Mouse (Mus musculus) heart, embryonic 16.5 days (tissue): ENCODE measurements around the gene Pacs2. TPM values are rescaled to one million over a fixed set of nuclear protein-coding genes. Genes with fewer than 3 reads are reported as not detected.

Experiments
- ATAC-seq: fragments of 200-750 bp; cut with Nextera tagmentation; replicated peaks from 2 replicates; pipeline ENCODE4 v1.8.0; 2017; ENCODE audit warnings: moderate number of reproducible peaks; ENCODE audit not compliant: insufficient read depth, low FRiP score; ENCODE audit errors: extremely low read depth
- H3K27ac ChIP-seq: fragments of 300-500 bp; sonication (generic); 2 replicates; pipeline ENCODE4 v1.5.1; 2014; ENCODE audit warnings: mild to moderate bottlenecking, low read length, control low read depth, moderate library complexity
- H3K27me3 ChIP-seq: fragments of 300-500 bp; sonication (generic); 2 replicates; pipeline ENCODE4 v1.6.1; 2014; ENCODE audit warnings: low read length, mixed read lengths; ENCODE audit not compliant: control insufficient read depth, insufficient read depth
- H3K36me3 ChIP-seq: fragments of 300-500 bp; sonication (generic); 2 replicates; pipeline ENCODE4 v1.6.1; 2014; ENCODE audit not compliant: control insufficient read depth, insufficient read depth
- H3K4me1 ChIP-seq: fragments of 300-500 bp; sonication (generic); 2 replicates; pipeline ENCODE4 v1.6.1; 2014; ENCODE audit warnings: low read length, mixed read lengths; ENCODE audit not compliant: control insufficient read depth, insufficient read depth
- H3K4me2 ChIP-seq: fragments of 300-500 bp; sonication (generic); 2 replicates; pipeline ENCODE4 v1.6.1; 2014; ENCODE audit warnings: low read depth, mild to moderate bottlenecking, control low read depth, low read length
- H3K4me3 ChIP-seq: fragments of 300-500 bp; sonication (generic); 2 replicates; pipeline ENCODE4 v1.5.1; 2014; ENCODE audit warnings: mild to moderate bottlenecking, control low read depth, low read length
- H3K9ac ChIP-seq: fragments of 300-500 bp; sonication (generic); 2 replicates; pipeline ENCODE4 v1.6.1; 2014; ENCODE audit warnings: low read length, control low read depth
- H3K9me3 ChIP-seq: fragments of 300-500 bp; sonication (generic); replicated peaks from 2 replicates; pipeline ENCODE4 v1.6.1; 2016; ENCODE audit warnings: low read length; ENCODE audit not compliant: control insufficient read depth
- WGBS: fragments of 180-500 bp; shearing (Covaris S2); extraction: QIAGEN DNeasy Blood & Tissue Kit; methylation state at CpG from one replicate; pipeline ENCODE4 v1.1.7; 2014; 5-methylcytosine and 5-hydroxymethylcytosine counted together
- polyA plus RNA-seq: library from polyadenylated mRNA; unstranded; fragments of >200 nt; fragmentation: Nextera tagmentation; extraction: Ambion mirVana; gene quantifications from 2 replicates; pipeline ENCODE4 v1.2.1, GENCODE M21; 2015

Pacs2 gene
- polyA plus RNA-seq, 1 experiment from 2014 or later, result 7.0 TPM

GRCm38 (mm10) chr12:112985346-112985745 lies 29.0 kb upstream of the Pacs2 start:
- WGBS, result 88% methylated on average over 6 of the region's 6 CpGs
- Histone ChIP-seq H3K36me3 (peaks cover 44% of the 10 kb centered on the region), H3K4me1 (peaks cover 7% of the 10 kb centered on the region; the same call in 1 of the 2 replicates), H3K4me3 (no peak overlapping the region), H3K4me2 (no peak overlapping the region), H3K9me3 (no peaks in the 10 kb centered on the region), H3K9ac (no peak overlapping the region), H3K27ac (no peak overlapping the region), H3K27me3 (no peaks in the 10 kb centered on the region)
- no peak for ATAC-seq

- Histone ChIP-seq H3K27ac (no peak overlapping the region), H3K36me3 (peaks cover 41% of the 10 kb centered on the region), H3K4me3 (no peak overlapping the region), H3K9me3 (no peaks in the 10 kb centered on the region), H3K9ac (no peak overlapping the region), H3K27me3 (no peaks in the 10 kb centered on the region), H3K4me2 (no peak overlapping the region), H3K4me1 (no peaks in the 10 kb centered on the region)
- ATAC-seq, result no peak
- WGBS, result 68% methylated on average over 6 of the region's 6 CpGs
Measured at GRCm38 (mm10) chr12:112987877-112988276, 26.4 kb upstream of the Pacs2 start.

- ATAC-seq, result no peak
- Histone ChIP-seq H3K27me3 (no peaks in the 10 kb centered on the region), H3K9ac (no peak overlapping the region), H3K36me3 (peaks cover 23% of the 10 kb centered on the region), H3K4me3 (no peak overlapping the region), H3K9me3 (no peaks in the 10 kb centered on the region), H3K4me2 (no peak overlapping the region), H3K4me1 (0 out of 2 replicates have a peak, but pooled peaks cover 2% of the 10 kb centered on the region), H3K27ac (no peak overlapping the region)
- 78% methylated on average over 5 of the region's 5 CpGs for WGBS
Measured at GRCm38 (mm10) chr12:112990706-112991405, 23.5 kb upstream of the Pacs2 start.

- Histone ChIP-seq H3K4me1 (0 out of 2 replicates have a peak, but pooled peaks cover 2% of the 10 kb centered on the region), H3K36me3 (peaks cover 18% of the 10 kb centered on the region), H3K27me3 (no peaks in the 10 kb centered on the region), H3K9ac (no peak overlapping the region), H3K4me2 (no peak overlapping the region), H3K4me3 (no peak overlapping the region), H3K27ac (no peak overlapping the region), H3K9me3 (no peaks in the 10 kb centered on the region)
- ATAC-seq, result no peak
- WGBS, result 74% methylated on average over 2 of the region's 2 CpGs
Measured at GRCm38 (mm10) chr12:112991444-112991843, 22.9 kb upstream of the Pacs2 start.

GRCm38 (mm10) chr12:112994153-112994552 lies 20.2 kb upstream of the Pacs2 start:
- H3K9ac ChIP-seq, result no peak overlapping the region
- H3K4me3 ChIP-seq, result no peak overlapping the region
- H3K27me3 ChIP-seq, result no peaks in the 10 kb centered on the region
- peaks cover 16% of the 10 kb centered on the region for H3K4me1 ChIP-seq
- H3K36me3 ChIP-seq, result peaks cover 8% of the 10 kb centered on the region
- 66% methylated on average over 4 of the region's 4 CpGs for WGBS
- no peak overlapping the region for H3K27ac ChIP-seq
- no peak overlapping the region for H3K4me2 ChIP-seq
- no peaks in the 10 kb centered on the region for H3K9me3 ChIP-seq
- peak; percentile 63 for ATAC-seq

GRCm38 (mm10) chr12:112999569-113000293 lies 14.6 kb upstream of the Pacs2 start:
- WGBS, result 2% methylated on average over 56 of the region's 56 CpGs
- peak overlapping the region; percentile 93 for H3K4me3 ChIP-seq
- no peak for ATAC-seq
- H3K9ac ChIP-seq, result peak overlapping the region; percentile 98
- no peaks in the 10 kb centered on the region for H3K27me3 ChIP-seq
- H3K36me3 ChIP-seq, result peaks cover 5% of the 10 kb centered on the region; the same call in 1 of the 2 replicates
- peak overlapping the region; percentile 95 for H3K27ac ChIP-seq
- peaks cover 24% of the 10 kb centered on the region for H3K4me1 ChIP-seq
- H3K4me2 ChIP-seq, result peak overlapping the region; percentile 91
- no peaks in the 10 kb centered on the region for H3K9me3 ChIP-seq

- WGBS, result under 1% methylated on average over 91 of the region's 96 CpGs
- H3K36me3 ChIP-seq, result peaks cover 5% of the 10 kb centered on the region; the same call in 1 of the 2 replicates
- peak; percentile 98 for ATAC-seq
- peak within 1 kb of the TSS; percentile 91 for H3K4me2 ChIP-seq
- no peaks in the 10 kb centered on the region for H3K27me3 ChIP-seq
- no peaks in the 10 kb centered on the region for H3K9me3 ChIP-seq
- peaks cover 22% of the 10 kb centered on the region for H3K4me1 ChIP-seq
- peak within 1 kb of the TSS; percentile 96 for H3K27ac ChIP-seq
- H3K4me3 ChIP-seq, result peak within 1 kb of the TSS; percentile 93
- peak within 1 kb of the TSS; percentile 98 for H3K9ac ChIP-seq
Measured at GRCm38 (mm10) chr12:113000294-113001132, 13.8 kb upstream of the Pacs2 start, which contains the start of gene Brf1. Gene Brf1 (minus strand): TSS chr12:113000704.

GRCm38 (mm10) chr12:113001133-113001474 lies 13.2 kb upstream of the Pacs2 start:
- peaks cover 22% of the 10 kb centered on the region for H3K4me1 ChIP-seq
- peak overlapping the region; percentile 83 for H3K4me2 ChIP-seq
- peak; percentile 16; the same call in 1 of the 2 replicates for ATAC-seq
- H3K36me3 ChIP-seq, result peaks cover 5% of the 10 kb centered on the region; the same call in 1 of the 2 replicates
- no peaks in the 10 kb centered on the region for H3K27me3 ChIP-seq
- peak overlapping the region; percentile 80 for H3K9ac ChIP-seq
- H3K27ac ChIP-seq, result peak overlapping the region; percentile 96
- no peaks in the 10 kb centered on the region for H3K9me3 ChIP-seq
- WGBS, result 1% methylated on average over 5 of the region's 5 CpGs
- peak overlapping the region; percentile 93 for H3K4me3 ChIP-seq
